Mouse (Mus musculus) cerebellum, postnatal 14 days (tissue): ENCODE measurements around the gene Hnf4a.
A peak's percentile ranks its signal among the peaks of the same experiment; 100 is the strongest.

ENCODE experiments used
- DNase-seq, 2 experiments: peaks; one replicate each; pipeline ENCODE4 v3.0.0; 2021; ENCODE audit warnings: mixed read lengths in 2 of 2

Hnf4a gene

GRCm38 (mm10) chr2:163554425-163554982 lies 47.9 kb downstream of the Hnf4a start:
- DNase-seq: no peak

DNA sequence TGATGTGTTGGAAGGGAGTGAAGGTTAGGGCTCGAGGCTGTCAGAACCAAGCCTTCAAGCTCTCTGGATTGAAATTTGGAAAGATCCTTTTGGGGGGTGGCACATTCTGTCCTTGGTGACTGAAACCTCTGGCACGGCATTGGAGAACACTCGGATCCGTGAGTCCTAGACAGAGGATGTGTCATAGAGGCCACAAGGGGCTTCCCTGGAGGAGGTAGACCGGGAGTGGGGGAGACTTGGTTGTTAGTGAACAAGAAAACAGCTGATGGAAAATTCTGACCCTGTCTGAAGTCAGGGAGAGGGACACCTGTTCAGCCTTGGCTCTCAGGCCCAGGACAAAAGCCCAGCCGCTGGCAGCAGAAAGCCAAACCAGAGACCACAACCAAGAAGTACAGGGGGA lies 48.4 kb downstream of the Hnf4a start:
- DNase-seq: no peak

DNA sequence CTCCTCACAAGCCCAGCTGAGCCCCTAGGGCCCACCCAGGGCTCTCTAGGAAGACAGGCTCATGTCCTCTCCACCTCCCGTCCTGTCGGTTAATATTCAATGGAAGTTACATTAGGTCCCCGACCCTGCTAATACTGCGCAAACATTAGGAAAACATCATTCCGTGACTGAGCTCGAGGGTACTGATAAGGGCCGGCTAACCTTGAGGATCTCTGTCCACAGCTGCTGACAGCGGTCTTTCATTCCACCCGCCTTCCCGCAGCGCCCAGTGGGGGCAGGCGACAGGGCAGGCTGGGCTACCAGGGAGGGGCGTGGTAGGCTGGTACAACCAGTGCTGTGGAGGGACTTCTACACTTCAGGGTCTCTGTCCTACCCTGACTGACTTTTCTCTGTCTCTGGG lies 48.8 kb downstream of the Hnf4a start:
- no peak for DNase-seq

- DNase-seq: peak in 1 of 2 experiments; percentile 32
Observed at GRCm38 (mm10) chr2:163558548-163558947, 51.9 kb downstream of the Hnf4a start.

- no peak for DNase-seq
Observed at GRCm38 (mm10) chr2:163559236-163559635, 52.6 kb downstream of the Hnf4a start.

- no peak for DNase-seq
Observed at GRCm38 (mm10) chr2:163560247-163560646, 53.6 kb downstream of the Hnf4a start.

GRCm38 (mm10) chr2:163561258-163561948 lies 54.8 kb downstream of the Hnf4a start:
- DNase-seq: no peak

- no peak for DNase-seq
Observed at GRCm38 (mm10) chr2:163564646-163565045, 58.0 kb downstream of the Hnf4a start.

DNA sequence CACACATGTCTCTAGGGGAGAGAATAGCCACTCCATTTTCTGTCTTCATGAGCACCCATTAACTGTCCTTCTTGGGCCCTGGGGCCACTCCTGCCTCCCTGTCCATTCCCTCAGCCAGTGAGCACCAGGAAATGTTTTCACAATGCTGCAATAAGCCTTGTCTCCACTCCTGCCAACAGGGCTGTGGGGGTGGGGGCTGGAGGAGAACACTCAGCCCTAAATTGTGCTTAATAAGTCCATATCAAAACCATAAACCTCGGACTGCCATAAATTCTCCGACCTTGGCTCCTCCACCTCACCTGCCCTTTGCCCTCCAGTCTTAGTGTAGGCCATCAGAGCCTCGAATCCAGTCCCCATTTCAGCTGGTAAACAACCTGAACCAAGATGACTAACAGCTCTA lies 67.7 kb downstream of the Hnf4a start:
- no peak for DNase-seq

GRCm38 (mm10) chr2:163575248-163575647 lies 68.6 kb downstream of the Hnf4a start:
- no peak for DNase-seq

- DNase-seq: no peak
Observed at GRCm38 (mm10) chr2:163577986-163578385, 71.4 kb downstream of the Hnf4a start.

GRCm38 (mm10) chr2:163580069-163580945 lies 73.7 kb downstream of the Hnf4a start:
- DNase-seq: no peak

GRCm38 (mm10) chr2:163583226-163584087 lies 76.8 kb downstream of the Hnf4a start:
- DNase-seq: peak; percentile 66 to 70

- peak; percentile 58 to 74 for DNase-seq
Observed at GRCm38 (mm10) chr2:163584088-163584426, 77.4 kb downstream of the Hnf4a start.

DNA sequence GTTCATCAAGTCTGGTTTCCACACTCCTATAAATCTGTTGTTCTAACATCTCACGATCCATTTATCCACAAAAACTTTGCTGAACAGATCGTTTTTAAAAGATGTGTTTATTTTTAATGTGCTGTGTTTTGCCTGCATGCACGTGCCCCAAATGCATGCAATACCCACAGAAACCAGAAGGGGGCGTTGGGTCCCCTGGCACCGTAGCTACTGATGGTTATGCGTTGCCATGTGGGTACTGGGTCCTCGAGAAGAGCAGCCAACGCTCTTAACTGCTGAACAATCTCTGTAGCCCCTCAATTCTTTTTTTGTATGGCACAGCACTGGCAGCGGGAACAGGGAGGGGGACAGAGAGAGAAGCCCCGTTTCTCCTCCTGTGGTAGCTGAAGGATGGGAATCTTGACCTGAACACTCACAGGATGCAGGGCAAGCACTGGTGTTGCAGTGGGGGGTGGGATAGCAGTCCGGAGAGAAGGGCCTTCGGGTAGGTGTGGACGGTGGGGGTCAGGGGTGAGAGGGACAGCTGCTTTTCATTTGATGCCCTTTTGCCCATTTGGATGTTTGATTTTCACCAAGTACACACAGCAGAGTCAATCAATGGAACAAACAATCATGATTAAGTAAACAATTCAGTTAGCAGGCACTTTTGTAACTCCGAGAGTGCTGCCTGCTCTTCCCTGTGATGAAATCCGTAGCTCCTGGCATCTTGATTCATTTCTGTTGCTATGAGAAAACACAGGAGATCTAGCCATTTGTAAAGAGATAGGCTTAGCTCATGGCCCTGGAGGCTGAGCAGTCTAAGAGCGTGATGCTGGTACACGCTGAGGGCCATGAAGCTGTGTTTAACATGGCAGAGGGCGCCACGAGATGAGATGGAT lies 80.0 kb downstream of the Hnf4a start:
- DNase-seq: peak; percentile 32 to 70

DNA sequence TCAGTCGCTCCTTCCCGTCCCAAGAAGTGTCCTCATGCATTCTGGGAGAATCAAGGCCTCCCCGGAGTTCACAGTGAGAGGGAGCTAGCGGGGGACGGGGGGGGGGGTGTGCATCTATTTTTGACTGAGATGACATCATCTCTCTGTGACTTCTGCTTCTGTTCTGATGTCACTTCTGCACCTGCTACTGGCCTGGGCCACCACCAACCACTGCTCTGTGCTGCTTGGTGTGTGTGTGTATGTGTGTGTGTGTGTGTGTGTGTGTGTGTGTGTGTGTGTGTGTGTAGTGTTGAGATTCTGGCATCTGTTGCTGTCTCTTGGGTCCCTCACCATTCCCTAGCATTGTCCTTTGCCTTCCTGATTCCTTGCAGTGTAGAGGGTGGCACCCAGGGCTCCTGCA lies 80.9 kb downstream of the Hnf4a start:
- DNase-seq: no peak

GRCm38 (mm10) chr2:163590211-163590610 lies 83.6 kb downstream of the Hnf4a start:
- DNase-seq: no peak

DNA sequence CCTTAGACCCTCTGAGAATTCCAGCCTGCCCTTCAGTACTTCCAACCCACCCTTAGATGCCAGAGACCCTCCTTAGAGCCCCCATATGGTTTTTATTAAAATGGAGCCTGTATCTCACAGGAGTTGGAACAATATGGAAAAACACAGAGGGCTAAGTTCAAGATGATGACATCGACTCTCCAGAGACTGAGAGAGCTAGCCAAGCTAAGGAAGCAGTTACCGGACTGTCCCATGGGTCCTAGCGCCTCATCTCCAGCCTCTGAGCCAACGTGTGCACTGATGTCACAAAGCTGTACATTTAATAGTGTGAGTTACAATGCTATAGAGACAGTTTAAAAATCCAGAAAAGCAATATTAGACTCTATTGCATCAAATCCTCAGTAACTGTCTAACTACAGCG lies 84.4 kb downstream of the Hnf4a start:
- no peak for DNase-seq

DNA sequence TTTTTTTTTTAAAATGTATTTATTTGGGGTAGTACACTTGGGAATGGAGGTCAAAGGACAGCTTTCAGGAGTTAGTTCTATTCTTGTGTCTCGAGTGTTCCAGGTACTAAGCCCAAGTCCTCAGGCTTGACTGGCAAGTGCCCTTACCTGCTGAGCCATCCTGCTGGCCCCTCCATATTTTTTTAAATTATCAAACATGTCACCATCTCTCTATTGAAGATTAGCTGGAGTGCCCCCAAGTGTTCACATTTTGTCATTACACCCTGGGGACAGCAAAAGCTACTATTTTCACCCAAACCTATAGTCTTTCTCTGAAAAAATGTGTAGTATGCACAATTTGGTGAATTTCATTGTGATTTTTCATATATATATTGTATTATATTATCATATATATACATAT lies 85.5 kb downstream of the Hnf4a start:
- DNase-seq: peak; percentile 69 to 86

GRCm38 (mm10) chr2:163593636-163594282 lies 87.2 kb downstream of the Hnf4a start:
- DNase-seq: no peak

- no peak for DNase-seq
Observed at GRCm38 (mm10) chr2:163595119-163595518, 88.5 kb downstream of the Hnf4a start.
